Mouse (Mus musculus): Measurements from ENCODE around the gene 2900026A02Rik.
A peak's percentile ranks its signal among the peaks of the same experiment; 100 is the strongest.

Gene 2900026A02Rik

GRCm38 (mm10) chr5:113123693-113124092 is 97.3 kb downstream of the 2900026A02Rik start:
- no peak for DNase-seq (ENCODE audit: low spot score in 2 of 2)

GRCm38 (mm10) chr5:113122326-113123054 is 98.5 kb downstream of the 2900026A02Rik start:
- DNase-seq (ENCODE audit: low spot score in 2 of 2) = no peak

GRCm38 (mm10) chr5:113121591-113121875 is 99.5 kb downstream of the 2900026A02Rik start:
- DNase-seq (ENCODE audit: low spot score in 2 of 2) = no peak

GRCm38 (mm10) chr5:113120741-113121590 is 100.1 kb downstream of the 2900026A02Rik start:
- DNase-seq (ENCODE audit: low spot score in 2 of 2) = no peak

GRCm38 (mm10) chr5:113119861-113120465 is 101.1 kb downstream of the 2900026A02Rik start:
- no peak for DNase-seq (ENCODE audit: low spot score in 2 of 2)

- no peak for DNase-seq (ENCODE audit: low spot score in 2 of 2)
Measured at GRCm38 (mm10) chr5:113119291-113119690, 101.7 kb downstream of the 2900026A02Rik start.

GRCm38 (mm10) chr5:113118695-113119094 is 102.3 kb downstream of the 2900026A02Rik start:
- DNase-seq (ENCODE audit: low spot score in 2 of 2) = no peak

GRCm38 (mm10) chr5:113117361-113117760 is 103.7 kb downstream of the 2900026A02Rik start:
- DNase-seq (ENCODE audit: low spot score in 2 of 2) = no peak

GRCm38 (mm10) chr5:113115896-113116295 is 105.1 kb downstream of the 2900026A02Rik start:
- DNase-seq (ENCODE audit: low spot score in 2 of 2) = no peak

GRCm38 (mm10) chr5:113114264-113115225 is 106.5 kb downstream of the 2900026A02Rik start:
- no peak for DNase-seq (ENCODE audit: low spot score in 2 of 2)

- DNase-seq (ENCODE audit: low spot score in 2 of 2) = no peak
Measured at GRCm38 (mm10) chr5:113113120-113113519, 107.9 kb downstream of the 2900026A02Rik start.

GRCm38 (mm10) chr5:113111336-113111735 is 109.7 kb downstream of the 2900026A02Rik start:
- DNase-seq (ENCODE audit: low spot score in 2 of 2) = no peak

- no peak for DNase-seq (ENCODE audit: low spot score in 2 of 2)
Measured at GRCm38 (mm10) chr5:113110929-113111328, 110.1 kb downstream of the 2900026A02Rik start.

GRCm38 (mm10) chr5:113109651-113110050 is 111.4 kb downstream of the 2900026A02Rik start:
- peak in 1 of 2 experiments; percentile 36 for DNase-seq (ENCODE audit: low spot score in 2 of 2)

- DNase-seq (ENCODE audit: low spot score in 2 of 2) = no peak
Measured at GRCm38 (mm10) chr5:113108165-113108764, 112.8 kb downstream of the 2900026A02Rik start.

GRCm38 (mm10) chr5:113107709-113108108 is 113.3 kb downstream of the 2900026A02Rik start:
- DNase-seq (ENCODE audit: low spot score in 2 of 2) = no peak

GRCm38 (mm10) chr5:113106594-113106993 is 114.4 kb downstream of the 2900026A02Rik start:
- no peak for DNase-seq (ENCODE audit: low spot score in 2 of 2)

GRCm38 (mm10) chr5:113105481-113105880 is 115.6 kb downstream of the 2900026A02Rik start:
- DNase-seq (ENCODE audit: low spot score in 2 of 2) = no peak

- no peak for DNase-seq (ENCODE audit: low spot score in 2 of 2)
Measured at GRCm38 (mm10) chr5:113105035-113105434, 116.0 kb downstream of the 2900026A02Rik start.

GRCm38 (mm10) chr5:113102455-113102854 is 118.6 kb downstream of the 2900026A02Rik start:
- DNase-seq (ENCODE audit: low spot score in 2 of 2) = no peak

GRCm38 (mm10) chr5:113101457-113101856 is 119.6 kb downstream of the 2900026A02Rik start:
- no peak for DNase-seq (ENCODE audit: low spot score in 2 of 2)
